Mouse (Mus musculus) cerebellum, adult 11 months (tissue): Measurements from ENCODE around the gene Myef2.
"Not testable (repeated sequence)": the region's sequence is repeated elsewhere in the genome, so short reads cannot be mapped to it uniquely, and the experiment has no call there.

Experiments
- DNase-seq: peaks from one replicate; pipeline ENCODE4 v3.0.0; 2022

Gene Myef2

DNA sequence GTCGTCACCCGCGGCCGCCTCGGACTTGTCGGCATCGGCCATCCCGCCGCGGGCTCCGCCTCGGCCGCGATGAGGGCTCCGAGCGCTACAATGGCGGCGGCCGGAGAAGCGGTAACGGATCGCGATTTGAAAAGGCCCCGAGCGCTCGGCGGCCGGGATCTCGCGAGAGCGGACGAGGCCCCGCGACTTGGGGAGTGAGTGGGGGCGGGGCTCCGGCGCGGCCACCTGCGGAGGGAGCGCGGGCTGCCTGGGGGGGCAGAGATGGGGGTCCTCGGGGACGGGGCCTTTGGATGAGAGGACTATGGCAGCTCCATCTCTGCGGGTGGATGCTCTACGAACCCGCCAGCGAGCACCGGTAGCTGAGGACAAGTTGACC is at the start of gene Myef2:
TSS of gene Myef2 (minus strand) at position 185 of the 376 bp plus-strand sequence.
- peak; percentile 77 for DNase-seq

DNA sequence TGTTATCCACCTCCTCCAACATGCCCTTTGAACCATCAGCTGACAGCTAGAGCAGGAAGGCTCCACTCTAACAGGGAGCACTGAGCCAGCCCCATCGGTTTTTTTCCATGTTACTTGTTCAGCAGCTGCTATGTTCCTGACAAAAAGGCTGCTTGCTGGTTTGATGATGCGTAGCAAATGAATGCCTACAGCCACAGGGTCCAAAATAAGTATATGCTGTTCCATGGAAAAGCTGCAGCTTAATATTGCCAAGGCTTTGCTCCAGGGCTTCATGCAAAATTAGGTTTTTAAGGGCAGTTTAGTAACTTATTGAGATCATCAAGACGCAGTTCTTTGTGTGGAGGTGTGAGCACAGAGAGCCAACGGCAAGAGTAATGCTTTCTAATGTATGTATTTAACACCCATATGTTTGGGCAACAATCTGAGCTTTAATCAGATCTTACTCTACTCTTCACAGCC is 38.6 kb upstream of the Myef2 start:
- no peak for DNase-seq

DNA sequence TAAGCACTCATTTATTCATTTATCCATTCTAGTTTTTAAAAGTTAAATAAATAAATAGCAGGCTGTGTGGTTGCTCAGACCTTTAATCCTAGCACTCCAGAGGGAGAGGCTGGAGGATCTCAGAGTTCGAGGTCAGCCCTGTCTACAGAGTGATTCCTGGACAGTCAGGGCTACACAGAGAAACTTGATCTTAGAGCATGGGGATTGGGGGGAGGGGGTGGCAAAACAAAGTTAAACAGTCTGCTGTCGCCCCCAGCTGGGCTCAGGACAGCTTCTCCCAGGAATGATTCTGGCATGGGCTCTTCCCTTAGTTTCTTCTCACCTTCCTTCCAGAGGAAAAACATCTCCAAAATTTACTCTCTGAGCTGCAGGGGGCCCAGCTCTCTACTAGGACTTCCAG is 32.0 kb upstream of the Myef2 start:
- no peak for DNase-seq

DNA sequence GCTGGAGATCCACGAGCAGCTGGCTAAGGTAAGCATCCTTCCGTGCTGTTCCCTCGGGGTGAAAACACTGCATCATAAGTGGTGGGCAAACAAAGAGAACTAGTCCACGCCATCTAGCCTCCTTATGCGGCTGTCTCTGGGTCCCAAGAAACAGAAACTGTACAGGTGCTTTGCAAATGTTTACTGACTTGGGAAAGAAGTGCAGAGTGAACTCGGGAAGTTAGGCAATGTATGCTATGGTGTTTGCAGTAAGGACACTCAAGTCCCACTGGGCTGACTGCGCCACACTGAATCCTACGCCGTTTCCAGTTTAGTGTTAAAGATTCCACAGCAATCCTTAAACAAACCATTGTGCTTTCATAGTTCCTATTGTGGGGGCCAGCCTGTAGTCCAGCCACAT is 30.8 kb upstream of the Myef2 start:
- DNase-seq: no peak

DNA sequence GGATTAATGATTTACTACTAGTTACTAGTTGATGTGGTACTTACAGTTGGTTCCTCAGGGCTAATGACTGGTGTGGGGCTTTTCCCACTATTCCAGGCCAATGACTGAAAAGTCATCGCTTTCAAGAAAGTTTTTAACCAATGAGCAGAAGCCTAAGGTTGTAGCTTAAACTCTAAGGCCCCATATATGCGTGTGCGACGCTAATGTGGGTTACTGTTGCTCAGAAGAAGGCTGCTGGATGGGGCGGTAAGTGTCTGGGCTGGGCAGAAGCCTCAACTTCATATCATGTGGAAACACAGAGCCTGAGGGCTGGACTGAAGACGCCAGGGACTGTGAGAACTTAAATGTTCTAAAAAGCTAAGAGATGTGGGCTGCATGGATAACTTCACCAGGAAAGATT is 28.9 kb upstream of the Myef2 start, which contains the start of gene Slc12a1:
TSS of gene Slc12a1 (plus strand) at position 118 of the 400 bp plus-strand sequence.
- no peak for DNase-seq

DNA sequence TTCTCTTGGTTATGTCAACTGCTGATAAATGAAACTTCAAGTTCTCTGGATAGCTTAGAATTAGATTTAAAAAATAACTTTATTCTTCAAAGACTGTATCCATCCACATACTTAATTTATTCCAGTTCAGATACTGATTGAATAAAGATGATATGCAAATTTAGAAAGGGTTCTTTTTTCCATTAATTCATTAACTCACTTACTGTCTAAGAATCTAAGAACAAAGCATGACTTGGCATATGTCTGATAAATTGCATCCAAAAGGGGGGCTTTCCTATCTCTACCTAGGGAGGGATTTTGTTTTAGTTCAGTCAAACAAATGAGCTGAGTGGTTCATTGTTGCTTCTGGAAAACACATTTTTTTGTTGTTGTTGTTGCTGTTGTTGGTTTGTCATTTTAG is 18.9 kb upstream of the Myef2 start:
- DNase-seq: no peak

DNA sequence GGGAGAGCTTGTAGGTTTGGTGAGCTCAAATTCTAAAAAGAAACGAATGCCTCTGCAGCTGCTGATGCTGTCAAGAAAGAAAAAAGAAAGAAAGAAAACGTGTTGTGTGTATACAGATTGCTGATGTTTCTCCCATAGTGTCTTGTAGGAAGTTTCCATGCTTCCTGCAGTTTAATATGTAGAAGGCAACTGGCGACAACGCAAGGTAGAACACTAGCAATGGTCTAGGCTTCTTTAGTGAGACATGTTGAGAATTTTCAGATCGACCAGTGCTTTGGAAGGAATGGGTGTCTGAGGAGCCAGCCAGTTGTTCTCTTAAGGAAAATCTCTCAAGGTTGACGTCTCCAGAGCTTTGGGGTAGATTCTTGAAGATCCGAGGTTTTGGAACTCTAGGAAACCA is 13.4 kb upstream of the Myef2 start:
- no peak for DNase-seq

DNA sequence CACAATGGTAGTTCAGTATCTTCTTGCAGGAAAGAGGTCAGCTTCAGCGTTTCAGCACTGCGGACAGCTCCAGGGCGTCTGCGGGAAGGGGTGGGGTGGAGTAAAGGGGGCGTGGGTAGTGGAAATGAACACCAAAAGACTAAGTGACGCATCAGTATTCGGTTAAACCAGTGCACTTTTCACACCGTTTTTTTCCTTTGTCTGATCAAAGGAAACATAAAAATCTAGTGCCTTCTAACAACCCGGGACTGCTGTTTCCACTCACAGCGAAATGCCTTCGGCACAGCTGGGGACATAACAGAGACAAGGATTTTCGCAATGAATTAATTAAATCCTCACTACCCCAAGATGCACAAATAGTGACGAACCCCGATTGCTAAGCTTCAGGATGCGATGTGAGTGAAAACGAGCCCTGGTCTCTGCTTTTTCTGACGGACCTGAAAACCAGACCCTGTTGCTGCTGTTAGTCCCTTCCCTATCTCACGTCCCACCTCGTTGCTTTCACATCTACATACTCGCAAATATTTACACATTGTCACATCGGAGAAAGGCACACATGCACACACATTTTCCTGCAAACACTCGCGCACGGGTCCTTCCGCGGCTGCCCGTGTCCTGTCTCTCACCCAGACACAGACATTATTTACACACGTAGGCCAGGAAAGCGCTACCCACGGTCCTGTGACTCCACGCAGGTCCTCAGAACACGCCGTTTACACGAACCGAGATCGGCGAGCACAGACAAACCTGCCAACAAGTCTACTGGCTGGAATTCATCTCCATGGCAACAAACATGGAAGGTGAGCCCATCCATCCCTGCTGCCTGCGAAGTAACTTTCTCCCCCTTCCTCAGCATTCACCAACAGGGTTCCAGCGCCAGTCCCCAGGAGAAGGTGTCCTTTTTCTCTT is 12.7 kb upstream of the Myef2 start, which contains the start of gene Ctxn2:
TSS of gene Ctxn2 (plus strand) at position 790 of the 909 bp plus-strand sequence.
- peak; percentile 32 for DNase-seq

DNA sequence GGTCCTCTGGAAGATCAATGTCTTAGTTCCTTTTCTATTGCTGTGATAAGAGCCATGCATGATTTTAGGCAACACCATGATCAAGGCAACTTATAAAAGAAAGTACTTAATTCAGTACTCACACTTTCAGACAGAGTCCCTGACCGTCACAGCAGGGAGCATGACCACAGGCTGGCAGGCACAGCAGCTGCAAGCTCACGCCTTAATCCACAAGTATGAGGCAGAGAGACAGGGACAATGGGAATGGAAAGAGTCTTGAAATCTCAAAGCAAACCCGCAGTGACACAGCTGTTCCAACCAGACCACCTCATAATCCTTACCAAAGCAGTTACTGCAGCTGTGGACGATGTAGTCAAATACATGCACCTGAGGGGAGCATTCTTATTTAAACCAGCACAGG is 10.7 kb upstream of the Myef2 start:
- DNase-seq: no peak

DNA sequence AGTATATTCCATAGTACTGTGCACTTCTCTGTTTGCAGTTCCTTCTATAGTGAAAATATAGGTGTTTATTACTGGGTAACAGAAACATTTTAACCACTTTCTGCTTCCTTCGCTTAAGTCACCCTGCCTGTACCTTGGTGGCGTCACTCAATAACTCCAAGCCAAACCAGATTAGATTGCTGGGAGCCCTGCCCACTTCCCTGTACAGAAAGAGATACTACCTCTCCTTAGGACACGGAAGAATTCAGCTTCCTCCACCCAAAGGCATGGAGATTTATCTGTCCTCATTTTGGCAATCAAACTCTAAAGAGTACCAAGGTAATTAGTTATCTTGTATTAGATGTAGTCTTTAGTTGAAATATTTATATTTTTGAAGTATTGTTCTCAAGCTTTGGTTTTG is 3.3 kb upstream of the Myef2 start:
- DNase-seq: no peak

DNA sequence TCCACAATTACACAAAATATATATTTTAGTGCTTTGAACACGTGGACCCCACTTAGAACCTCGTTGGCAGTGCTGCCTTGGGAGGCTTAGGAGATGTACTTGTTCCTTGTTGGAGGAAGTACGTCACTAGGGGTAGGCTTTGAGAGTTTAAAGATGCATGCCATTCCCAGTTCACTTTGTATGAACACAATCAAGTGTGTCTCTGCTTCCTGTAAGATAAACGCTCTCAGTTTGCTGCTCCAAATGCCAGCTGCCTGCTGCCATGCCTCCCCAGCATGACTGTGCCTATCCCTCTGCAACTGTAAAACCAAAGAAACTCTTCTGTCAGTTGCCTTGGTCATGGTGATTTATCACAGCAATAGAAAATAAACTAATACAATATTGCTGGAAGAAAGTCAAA is 2.4 kb upstream of the Myef2 start:
- no peak for DNase-seq

DNA sequence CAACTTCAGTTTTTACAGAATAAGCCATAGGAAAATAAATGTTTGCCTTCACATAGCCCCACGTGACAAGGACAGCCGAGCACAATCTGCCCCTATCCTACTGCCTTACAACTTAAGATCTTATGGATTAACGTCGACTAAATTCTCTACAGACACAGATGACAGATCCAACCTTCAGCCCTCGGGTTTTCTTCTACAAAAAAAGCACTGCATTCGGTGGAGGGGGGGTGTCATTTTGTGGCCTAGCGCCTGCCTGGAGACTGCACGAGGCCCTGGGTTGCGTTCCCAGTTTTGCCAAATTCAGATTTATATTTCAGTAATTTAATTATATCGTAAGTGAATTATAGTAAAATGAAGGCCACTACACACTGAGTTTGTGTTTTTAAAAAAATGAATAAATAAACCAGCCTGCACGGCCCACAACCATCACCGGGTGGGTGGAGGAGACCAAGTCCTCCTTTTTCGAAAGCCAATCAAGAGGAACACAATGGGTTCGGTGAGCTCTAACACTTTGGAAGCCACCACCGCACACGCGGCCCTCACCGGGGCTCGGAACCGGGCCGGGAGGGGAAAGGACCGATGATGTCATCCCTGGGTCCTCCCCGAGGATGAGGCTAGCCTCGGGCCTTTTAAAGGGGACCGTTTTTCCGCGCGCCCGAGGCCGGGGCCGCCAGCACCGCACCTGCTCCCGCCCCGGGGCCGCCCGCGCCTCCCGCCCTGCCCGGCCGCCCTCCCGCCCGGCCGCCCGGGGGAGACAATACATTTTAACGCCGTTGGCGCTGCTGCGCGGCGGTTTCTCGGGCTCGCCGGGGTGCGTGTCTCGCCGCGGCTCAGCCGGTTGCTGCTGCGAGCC is 611 bp downstream of the Myef2 start:
- DNase-seq: peak; percentile 64

DNA sequence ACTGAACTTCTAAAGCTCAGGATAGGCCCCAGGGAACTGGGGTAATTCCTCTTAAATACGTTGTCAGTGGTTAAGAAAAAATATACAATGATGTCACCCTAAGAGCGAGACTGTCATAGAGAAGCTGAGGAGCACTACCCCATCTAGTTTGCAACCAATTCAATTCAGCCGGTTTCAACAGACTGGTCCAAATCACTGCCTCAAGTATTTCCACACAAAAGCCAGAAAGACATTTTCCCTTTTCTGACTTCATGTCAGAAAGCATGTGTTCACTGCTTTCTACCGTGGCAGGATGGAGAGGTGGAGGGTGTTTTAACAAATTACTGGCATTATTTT is 1.2 kb downstream of the Myef2 start:
- DNase-seq: no peak

DNA sequence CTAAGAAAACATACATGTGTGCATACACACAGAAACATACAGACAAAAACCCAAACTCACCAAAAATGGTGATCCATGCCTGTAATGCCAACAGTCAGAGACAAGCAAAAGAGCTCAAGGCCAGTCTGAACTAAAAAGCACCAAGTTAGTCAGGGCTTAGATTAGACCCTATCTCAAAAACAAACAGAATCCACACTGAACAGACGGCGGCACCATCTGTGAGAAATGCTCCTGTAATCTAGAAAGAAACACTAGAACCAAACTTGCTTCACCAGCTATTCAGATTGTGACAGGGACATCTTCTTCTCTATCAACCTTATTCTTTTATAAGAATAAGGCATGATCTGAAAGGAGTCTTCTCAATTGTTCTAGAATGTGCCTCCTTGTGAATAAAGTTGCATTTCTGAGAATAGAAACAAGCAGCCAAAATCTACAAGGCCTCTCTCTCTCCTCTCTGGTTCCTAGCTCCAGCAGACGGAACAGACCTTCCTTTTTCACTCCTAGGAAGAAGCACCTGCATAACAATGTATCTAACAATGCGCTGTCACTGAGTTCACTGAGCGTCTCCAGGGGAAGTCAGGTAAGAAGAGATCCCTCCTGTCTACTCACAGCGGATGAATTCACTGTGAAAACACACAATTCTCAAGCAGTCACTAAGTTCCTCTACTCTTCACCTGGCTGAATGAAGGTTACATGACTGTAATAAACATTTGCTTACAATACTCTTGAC is 3.9 kb downstream of the Myef2 start:
- no peak for DNase-seq

DNA sequence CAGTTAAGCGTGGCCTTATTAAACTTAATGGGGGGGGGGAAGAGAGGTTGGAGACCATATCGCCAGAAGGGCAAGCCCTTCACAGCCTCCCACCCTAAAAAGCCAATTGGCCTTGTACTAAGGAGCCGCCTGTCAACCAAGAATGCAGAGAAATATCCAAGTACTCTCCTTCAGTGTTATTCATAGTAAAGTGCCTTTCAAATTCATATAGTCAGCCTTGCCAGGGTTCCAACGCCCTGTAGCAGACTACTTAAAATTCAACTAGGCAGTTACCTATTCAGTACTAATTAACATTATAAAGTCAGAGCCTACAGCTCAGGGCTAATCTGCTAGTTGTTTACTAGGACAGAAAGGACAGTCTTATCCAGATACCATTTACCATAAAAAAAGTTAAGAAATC is 16.9 kb downstream of the Myef2 start:
- not testable (repeated sequence) for DNase-seq

DNA sequence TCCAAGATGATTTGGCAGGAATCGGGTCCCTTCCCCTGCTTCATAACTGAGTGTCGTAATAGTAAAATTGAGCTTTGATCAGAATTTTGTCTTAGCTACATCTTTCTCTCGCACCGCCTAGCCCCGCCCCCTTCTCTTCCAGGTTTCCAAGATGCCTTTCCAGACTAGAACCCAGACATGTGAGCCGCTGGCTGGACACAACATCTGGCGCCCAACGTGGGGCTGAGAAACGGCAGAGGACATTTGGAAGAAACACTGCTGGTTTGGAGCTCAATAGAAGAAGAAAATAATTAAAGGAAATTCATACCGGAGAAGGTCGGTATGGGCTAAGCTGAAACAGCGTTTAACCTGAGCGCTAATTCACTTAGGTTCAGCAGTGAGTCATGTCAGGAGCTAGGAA is 19.0 kb downstream of the Myef2 start:
- DNase-seq: not testable (repeated sequence)

DNA sequence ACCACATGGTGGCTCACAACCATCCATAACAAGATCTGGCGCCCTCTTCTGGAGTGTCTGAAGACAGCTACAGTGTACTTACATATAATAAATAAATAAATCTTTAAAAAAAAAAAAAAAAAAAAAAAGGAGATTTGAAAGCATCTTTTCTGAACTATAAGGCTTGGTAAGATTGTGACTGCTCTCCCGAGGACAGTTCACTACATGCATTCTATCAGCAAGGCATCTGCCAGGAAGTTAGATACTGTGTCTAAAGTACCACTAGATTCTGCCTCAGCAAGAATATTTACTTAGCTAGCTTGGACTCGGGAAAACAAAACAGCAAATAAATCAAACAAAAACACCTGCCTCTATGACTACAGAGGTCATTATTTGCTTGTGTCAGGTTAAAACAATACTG is 31.3 kb downstream of the Myef2 start:
- not testable (repeated sequence) for DNase-seq

DNA sequence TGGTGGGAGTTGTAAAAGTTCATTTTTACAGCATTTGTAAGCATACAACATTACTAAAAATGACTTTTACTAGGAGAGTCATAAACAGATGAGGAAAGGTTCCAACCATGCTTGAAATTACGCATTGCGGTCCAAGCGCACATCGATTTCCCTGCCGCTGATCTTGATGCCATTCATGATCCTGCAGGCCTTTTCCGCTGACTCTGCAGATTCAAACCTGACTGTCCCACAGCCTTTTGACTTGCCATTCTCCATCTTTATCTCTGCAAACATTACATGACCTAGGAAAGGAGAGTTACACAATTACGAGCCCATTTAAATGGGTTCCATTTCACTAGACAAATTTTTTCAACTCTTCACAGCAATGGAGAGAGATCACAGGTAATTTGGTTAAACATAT is 34.7 kb downstream of the Myef2 start:
- no peak for DNase-seq

DNA sequence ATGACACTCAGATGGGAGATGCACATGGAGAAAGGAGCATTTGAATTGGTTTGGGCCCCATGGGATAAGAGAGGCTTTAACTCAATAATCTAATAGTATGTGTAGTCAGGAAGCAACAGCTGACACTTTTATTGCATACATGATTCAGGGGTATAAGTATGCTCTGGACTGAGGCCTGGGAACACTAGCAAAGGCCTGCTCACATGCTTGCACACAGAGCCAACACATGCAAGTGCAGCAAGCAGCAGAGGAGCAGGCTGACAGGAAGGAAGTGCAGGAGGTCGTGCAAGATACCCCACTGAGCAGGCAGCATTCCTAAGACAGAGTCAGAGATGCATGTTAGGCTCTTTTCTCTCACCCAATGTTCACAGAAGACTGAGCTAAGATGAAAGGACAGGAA is 39.6 kb downstream of the Myef2 start:
- no peak for DNase-seq

DNA sequence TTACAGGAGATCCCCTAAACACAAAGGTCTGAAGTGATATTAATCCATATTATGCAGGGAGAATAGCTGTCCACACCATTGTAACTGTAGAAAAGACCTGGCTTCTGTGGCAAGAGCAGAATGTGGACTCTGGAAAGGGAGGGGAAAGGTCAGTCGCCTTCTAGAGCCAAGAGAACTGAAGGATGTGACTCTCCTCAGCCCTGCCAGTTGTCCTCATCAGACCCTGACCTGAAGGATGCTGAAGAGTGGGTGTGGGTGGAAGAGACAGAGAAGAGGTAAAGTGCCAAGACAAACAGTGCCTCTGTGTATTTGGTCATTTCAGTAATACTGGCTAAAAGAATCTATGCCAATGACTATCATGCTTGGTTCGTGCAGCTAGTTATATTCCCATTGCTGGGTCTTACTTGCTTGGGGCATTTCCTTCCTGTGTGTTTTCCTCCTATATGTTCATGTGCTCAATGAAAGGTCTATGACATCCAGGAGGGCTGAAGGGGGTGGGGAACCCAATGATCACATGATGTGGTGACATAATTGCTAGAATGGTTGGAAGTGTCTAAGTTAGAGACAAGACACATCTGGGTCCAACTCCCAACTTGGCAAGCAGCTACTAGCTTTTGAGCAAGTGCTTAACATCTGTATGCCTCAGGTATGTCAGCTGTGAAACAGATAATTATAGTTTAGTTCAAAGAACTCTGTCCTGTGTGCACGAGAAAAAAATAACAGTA is 50.2 kb downstream of the Myef2 start:
- no peak for DNase-seq

DNA sequence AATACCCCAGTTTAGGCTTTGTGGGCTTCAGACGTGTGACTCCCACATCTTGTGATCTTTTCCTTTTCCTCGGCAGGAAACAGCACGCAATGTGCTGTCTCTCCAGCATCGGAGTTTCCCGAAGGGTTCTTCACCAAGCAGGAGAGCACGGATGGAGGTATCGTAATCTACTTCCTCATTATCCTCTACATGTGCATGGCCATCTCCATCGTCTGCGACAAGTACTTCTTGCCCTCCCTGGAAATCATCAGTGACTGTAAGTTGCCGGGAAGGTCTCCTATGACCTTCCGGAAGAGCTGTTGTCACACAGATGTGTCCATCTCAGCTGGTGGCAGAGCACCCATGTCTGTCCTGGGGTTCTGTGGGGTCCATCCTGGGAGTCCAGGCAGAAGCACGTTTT is 54.8 kb downstream of the Myef2 start:
- no peak for DNase-seq

DNA sequence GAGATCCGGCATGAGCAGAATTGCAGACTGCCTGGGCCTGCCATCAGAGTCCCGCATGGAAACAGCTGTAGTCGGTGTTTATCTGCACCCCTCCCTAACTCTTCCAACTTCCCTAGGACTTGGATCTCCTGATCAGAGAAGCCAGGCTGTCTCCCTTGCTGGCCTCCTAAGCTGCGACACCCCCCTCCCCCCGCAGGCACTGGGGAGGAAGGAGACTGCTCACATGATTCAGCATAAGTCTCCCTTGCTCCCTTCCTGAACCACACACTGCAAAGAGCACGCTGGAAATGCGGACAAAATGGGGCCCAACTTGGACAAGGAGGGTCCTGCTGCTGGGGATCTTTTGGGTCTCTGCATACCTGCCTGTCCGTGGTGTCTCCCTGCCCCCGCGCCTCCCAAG is 55.6 kb downstream of the Myef2 start, which contains the start of gene Slc24a5:
TSS of gene Slc24a5 (plus strand) at position 231 of the 400 bp plus-strand sequence.
- DNase-seq: no peak
